Mouse (Mus musculus): ENCODE measurements around the gene Gm20661.

GRCm38 (mm10) chr9:107981684-107982605, 913 bp upstream of the Gm20661 start:
- TF ChIP-seq POLR2A (IDR thresholded peaks at IDR 0.05; ENCODE audit: low read depth, low read length) (no peak), CTCF (IDR thresholded peaks at IDR 0.05; ENCODE audit: extremely low read depth, insufficient read length, insufficient replicate concordance, low read depth, low read length) (no peak)
